Mouse (Mus musculus) cerebellum, adult 9-11 months (tissue): Measurements from ENCODE around the gene Astn1.

Source experiments
- DNase-seq: peaks from one replicate; pipeline ENCODE4 v3.0.0; 2022

Astn1 gene

DNA sequence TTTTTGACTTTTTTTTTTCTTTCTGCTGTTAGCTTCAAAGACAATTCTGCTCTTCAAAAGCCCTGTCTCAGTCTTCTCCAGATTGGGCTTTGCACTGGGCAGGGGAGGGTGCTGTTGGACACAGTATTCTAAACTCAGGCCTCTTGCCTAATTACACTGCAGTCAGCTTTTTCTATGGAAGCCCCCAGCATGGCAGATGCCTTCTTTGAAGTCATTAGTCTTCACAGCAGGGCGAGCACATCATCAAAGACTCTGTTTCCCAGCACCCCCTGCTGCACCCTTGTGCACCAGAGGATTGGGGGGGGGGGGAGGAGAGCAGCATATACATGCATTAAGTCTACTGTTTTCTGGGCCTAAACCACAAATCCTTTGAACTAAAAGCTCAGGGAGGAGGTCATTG, 174.8 kb downstream of the Astn1 start:
- no peak for DNase-seq

DNA sequence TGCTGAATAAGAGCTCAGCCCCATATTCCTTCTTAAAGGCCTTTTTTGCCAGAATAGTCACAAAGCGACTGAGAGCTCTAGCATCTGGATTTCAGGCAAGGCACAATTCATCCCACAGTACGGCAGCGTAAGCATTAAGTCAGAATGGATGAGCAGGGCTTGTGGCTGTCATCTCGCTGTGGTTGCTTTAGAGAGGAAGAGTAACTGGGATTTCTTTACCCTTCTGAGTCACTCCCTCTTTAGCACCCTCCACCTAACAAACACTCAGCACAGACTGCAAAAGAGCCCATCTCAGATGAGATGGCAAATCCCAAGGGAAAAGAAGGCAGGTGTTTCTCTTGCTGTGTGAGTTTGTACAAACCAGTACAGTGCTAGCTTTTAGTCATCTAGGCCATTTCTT, 183.0 kb downstream of the Astn1 start:
- DNase-seq, result no peak

- DNase-seq, result no peak
Measured at GRCm38 (mm10) chr1:158546513-158546912, 184.4 kb downstream of the Astn1 start.

DNA sequence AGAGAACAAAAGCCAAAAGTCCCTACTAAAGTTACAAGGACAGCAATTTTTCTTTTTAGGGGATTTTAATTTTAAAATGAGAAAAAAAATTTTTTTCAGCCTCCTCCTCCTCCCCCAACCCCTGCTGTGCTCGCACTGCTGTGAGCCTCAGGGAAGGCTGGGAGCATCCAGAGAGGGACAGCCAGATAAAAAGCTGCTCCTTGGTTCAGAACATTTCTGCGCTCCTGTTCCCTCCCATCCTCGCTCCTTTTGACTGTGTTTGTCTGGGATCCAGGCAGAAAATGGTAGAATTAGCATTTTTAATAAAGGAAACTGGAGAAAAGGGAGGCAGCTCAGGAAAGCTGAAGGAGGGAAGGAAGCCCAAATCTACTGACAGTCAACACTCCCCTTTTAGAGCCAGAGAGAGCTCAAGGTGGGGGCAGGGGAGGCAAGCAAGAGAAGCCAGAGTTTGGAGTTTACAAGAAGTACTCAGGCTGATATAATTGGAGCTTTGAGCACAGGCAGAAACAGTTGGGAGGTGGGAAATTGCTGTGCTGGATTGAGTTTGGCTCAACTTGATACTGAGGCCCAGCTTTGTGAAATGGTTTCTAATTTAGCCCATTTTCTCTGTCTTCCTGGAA, 185.6 kb downstream of the Astn1 start:
- peak; percentile 30 for DNase-seq

DNA sequence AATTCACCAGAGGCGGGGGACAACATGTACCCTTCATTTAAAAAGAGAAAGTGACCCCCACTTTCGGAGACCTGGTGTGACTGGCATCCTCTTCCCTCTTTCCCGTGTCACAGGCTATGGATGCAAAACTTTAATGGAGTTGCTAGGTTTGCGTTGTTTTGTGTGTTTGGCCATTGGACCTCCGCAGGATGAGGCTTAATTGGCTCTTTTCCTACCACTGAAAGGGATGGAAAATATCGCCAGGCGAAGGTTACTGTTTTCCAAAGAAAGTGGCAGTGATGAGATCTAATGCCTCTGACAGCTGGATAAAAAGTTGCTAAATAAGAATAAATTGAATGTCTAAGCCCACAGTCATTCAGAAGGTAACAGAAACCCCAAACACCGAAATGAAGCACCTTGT, 186.2 kb downstream of the Astn1 start:
- no peak for DNase-seq

GRCm38 (mm10) chr1:158549616-158550015, 187.5 kb downstream of the Astn1 start:
- no peak for DNase-seq

DNA sequence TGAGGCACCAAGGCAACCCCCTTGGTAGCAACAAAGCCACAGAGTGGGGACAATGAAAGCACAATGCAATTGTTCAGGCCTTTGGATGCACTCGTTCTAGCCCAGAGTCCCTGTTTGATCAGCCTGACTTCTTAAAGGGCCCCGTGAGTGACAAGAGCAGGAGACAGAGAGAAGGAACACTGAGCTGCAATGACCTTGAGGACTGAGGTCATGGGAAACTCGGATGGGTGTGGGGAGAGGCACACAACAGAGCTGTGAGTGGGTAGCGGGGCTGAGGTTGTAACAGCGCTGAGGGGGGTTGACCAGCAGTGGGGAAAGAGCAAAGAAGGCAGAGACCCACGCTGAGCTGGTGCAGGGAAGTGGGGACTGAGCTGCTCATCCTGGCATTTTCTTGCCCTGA, 189.9 kb downstream of the Astn1 start:
- no peak for DNase-seq

- no peak for DNase-seq
Measured at GRCm38 (mm10) chr1:158553341-158553740, 191.3 kb downstream of the Astn1 start.

- peak; percentile 4 for DNase-seq
Measured at GRCm38 (mm10) chr1:158554020-158554505, 192.0 kb downstream of the Astn1 start.

DNA sequence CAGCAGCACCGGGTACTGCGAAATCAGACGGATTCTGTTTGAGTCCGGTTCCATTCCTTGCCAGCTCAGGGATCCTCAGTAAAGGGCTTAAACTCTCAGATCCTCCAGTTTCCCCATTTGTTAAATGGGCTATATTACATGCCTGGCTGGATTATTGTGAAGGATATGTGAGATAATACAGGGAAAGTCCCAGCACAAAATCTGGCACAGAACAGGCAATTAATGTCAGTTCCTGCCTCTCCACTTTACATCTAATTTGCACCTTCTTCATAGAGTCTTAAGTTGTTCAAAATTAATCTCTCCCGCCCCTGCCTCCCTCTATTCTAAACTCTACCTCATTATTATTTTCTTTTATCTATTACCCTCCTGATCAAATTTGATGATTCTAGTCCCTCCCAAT, 211.1 kb downstream of the Astn1 start:
- no peak for DNase-seq

GRCm38 (mm10) chr1:158573597-158573996, 211.5 kb downstream of the Astn1 start:
- no peak for DNase-seq

GRCm38 (mm10) chr1:158575997-158576396, 213.9 kb downstream of the Astn1 start:
- no peak for DNase-seq

GRCm38 (mm10) chr1:158581806-158582205, 219.7 kb downstream of the Astn1 start:
- no peak for DNase-seq

DNA sequence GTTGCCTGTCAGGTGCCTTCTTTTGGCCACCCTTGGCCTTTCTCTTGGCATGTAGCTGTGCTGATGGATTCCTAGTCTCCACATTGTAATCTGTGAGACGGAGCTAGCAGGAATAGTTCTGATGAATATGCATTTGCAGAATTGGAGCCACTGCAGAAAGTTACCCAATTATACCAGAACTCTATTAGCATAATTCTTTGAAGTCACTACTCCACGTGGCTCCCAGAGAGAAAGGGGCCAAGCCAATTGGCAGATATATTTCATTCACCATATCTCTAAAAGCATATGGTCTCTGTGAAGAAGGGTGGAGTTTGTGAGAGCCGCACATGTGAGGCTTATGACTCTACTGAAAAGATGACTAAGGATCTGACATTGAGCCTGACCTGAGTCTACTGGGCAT, 226.8 kb downstream of the Astn1 start:
- DNase-seq, result no peak

DNA sequence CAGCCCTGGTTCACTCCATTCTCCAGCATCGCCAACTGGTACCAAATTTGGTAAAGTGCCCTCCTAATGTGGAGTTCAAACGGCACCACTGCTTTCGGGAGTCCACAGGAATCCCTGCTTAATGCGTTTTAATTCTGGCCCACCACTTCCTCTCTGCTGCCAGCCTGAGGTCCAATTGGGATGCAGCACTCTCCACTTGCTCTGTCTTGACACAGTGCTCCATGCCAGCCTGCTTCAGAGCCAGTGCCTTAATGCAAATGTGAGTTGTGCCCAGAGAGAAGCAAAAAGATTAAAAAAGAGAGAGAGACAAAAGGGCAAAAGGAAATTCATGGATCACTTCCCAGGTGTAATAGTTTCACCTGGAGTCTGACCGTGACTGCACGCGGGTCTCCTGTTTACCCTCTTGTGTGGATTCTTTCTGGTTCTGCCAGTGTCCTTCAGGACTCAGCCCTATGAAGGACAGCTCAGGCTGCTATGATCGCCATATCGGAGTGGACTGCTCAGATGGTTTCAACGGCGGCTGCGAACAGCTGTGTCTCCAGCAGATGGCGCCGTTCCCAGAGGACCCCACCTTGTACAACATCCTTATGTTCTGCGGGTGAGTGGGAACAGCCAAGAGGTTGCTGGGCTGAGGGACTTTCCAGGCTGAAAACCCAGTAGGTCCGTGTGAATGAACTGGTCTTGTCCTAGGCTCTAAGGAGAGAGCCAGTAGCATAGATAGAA, 234.8 kb downstream of the Astn1 start:
- peak; percentile 6 for DNase-seq

DNA sequence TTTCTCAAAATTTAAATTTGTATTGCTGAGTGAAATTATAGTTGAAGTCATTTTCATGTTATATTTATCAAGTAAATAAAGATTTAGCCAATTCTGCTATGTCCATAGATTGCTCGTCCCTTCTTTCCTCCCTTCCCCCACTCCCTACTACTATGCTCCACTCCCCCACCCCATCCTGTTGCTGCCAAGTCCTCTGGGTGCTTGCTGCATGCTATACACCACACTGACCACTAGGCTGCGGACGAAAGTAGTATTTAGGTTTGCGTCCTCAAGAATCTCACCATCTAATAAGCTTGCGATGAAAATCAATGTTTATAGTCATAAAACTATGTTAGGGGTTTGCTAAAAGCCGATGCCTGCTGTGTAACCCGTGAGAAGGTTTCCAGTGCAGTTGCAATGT, 235.9 kb downstream of the Astn1 start:
- DNase-seq, result no peak

DNA sequence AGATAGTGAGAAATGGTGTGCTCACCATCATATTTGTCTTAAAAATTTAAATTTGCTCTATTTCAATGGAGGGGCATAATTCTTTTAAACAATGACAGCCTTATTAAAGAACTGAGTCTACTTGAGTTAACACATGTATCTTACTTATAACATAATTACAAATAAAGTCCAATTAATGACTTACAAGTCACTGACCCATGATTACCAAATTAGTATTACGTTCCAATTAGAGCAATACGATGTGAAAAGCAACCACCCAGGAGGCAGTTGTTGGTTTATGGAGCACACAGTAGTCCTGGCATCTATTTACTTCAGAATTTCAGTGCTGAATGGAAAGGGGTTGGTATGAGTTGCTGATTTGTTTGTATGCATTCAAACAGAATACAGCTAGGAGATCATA, 237.4 kb downstream of the Astn1 start:
- DNase-seq, result no peak

DNA sequence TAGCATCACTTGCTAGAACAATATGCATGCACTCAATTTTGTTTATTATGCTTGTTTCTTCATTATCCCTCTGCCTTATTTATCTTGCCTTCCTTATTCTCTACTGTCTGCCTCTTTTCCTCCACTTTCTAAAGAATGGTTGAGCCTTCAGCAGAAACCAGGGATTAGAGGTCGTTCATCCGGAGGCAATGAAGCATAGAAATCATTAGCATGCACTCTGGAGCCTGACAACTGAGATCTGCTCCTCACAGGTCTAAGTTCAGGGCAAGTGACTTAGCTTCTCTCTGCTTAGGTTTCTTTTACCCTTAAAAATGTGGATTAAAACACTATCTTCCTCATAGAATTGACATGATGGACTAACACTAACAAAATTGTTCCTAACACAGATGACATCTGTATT, 241.0 kb downstream of the Astn1 start:
- no peak for DNase-seq

DNA sequence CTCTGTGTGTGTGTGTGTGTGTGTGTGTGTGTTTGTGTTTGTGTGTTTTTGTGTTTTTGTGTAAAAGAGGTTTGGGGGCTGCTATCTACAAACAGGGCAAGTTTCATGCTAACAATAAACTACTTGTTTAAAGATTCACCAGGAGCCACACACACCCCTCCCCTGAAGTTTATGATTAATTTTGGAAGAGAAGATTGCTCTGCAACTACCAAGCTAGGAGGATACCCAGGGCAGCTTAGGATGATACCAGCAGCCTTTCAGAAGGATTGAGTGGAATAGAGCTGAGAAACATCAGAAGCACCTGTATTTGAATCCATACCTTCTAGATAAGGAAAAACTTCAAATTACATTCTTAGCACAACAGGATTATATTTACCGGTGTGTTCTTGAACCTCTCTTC, 242.1 kb downstream of the Astn1 start:
- DNase-seq, result no peak

DNA sequence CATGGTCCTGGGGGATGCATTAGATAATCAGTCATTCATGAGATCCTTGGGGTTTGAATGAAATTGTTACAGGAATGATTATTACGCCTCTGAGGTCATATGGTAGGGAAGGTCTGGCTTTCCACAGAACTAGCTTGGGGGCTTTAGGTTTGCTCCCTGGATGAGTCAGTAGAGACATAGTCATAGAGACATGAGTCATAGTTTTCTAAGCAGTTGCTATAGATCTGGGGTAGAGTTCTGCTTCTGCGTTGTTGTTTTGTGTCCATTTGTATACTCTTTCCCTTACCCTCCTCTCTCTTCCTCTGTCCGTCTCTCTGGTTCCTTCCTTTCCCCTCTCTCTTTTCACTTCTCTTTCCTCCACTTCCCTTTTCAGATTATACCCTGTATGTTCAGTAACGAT, 243.5 kb downstream of the Astn1 start:
- DNase-seq, result no peak

DNA sequence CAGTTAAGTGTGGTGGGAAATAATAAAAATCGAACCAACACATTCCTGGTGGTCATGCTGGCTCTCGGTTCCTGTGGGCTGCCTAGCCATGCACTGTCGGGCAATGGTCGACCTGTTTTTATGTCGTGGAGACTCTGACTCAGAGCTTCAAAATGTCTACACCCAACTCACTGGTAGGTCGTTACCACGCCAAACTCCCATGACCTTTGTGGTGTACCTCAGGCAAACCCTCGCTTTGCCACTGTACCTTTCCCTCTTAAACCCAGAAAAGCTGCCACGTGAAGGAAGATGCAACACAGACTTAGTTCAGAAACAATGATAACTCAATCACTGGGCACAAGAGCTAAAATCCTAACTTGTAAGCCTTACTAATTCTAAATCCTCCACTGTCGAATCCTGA, 244.3 kb downstream of the Astn1 start:
- DNase-seq, result no peak

GRCm38 (mm10) chr1:158607201-158607600, 245.1 kb downstream of the Astn1 start:
- no peak for DNase-seq

- no peak for DNase-seq
Measured at GRCm38 (mm10) chr1:158615202-158615601, 253.1 kb downstream of the Astn1 start.

GRCm38 (mm10) chr1:158617943-158618342, 255.9 kb downstream of the Astn1 start:
- no peak for DNase-seq

DNA sequence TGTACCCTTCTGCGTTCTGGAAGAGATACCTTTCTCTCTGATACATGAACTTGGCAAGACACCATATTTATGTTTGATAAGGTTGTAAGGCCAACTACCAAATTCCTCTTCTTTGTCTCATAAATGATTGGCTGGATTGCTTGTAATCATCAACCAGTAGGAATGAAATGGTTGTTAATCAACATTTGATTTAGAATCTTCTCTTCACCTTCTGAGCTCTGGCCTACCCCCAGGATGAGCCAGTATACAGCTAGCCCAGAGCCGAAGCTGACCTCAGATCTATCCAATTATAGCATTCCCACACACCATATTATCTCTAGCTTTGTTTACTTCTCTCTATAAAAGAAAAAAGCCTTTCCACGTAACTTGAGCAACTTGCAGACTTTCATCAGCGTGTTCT, 270.9 kb downstream of the Astn1 start:
- DNase-seq, result no peak
